Mouse (Mus musculus) bone marrow, adult 2 months (tissue): Measurements from ENCODE around the gene Fggy. TPM values are rescaled to one million over a fixed set of nuclear protein-coding genes. Genes with fewer than 3 reads are reported as not detected.

Experiments used
- H3K27ac ChIP-seq: fragments of 200-500 bp; 2 replicates; pipeline ENCODE4 v1.5.1; 2012; ENCODE audit warnings: low read depth, mild to moderate bottlenecking, control low read depth, inconsistent platforms, low read length; ENCODE audit not compliant: control insufficient read depth, poor library complexity, insufficient read depth
- H3K4me1 ChIP-seq: fragments of 200-500 bp; 2 replicates; pipeline ENCODE4 v1.6.1; 2011; ENCODE audit warnings: low read length; ENCODE audit not compliant: control insufficient read depth, insufficient read depth
- H3K4me3 ChIP-seq: fragments of 200-500 bp; replicated peaks from 2 replicates; pipeline ENCODE3; 2011; ENCODE audit warnings: mild to moderate bottlenecking, low read depth, low read length, control low read depth; ENCODE audit not compliant: control insufficient read depth
- CTCF ChIP-seq: fragments of 200-500 bp; IDR thresholded peaks from 2 replicates; pipeline ENCODE4 v1.5.1; 2011; ENCODE audit warnings: low read length, control low read depth; ENCODE audit not compliant: control insufficient read depth, insufficient read depth
- POLR2A ChIP-seq: fragments of 200-500 bp; IDR thresholded peaks from 2 replicates; pipeline ENCODE4 v1.6.1; 2011; ENCODE audit warnings: low read depth, mild to moderate bottlenecking, control low read depth, low read length, borderline replicate concordance; ENCODE audit not compliant: control insufficient read depth
- WGBS: fragments of 180-500 bp; shearing (Covaris S2); methylation state at CpG from one replicate; pipeline ENCODE4 v1.1.7; 2018; 5-methylcytosine and 5-hydroxymethylcytosine counted together
- polyA plus RNA-seq: library from polyadenylated mRNA; stranded (reverse); fragments of >200 nt; gene quantifications from 2 replicates; pipeline ENCODE4 v1.2.4, GENCODE M21; 2011; ENCODE audit warnings: low replicate concordance; ENCODE audit not compliant: missing spikeins, insufficient read depth, insufficient read length

Fggy gene
- polyA plus RNA-seq, 1 experiment, result 6.5 TPM

- TF ChIP-seq POLR2A (no peak), CTCF (no peak)
- Histone ChIP-seq H3K4me3 (no peak overlapping the region), H3K4me1 (no peaks in the 10 kb centered on the region; the same call in 1 of the 2 replicates), H3K27ac (no peak overlapping the region)
- WGBS, result 74% methylated on average over 7 of the region's 7 CpGs
Measured at GRCm38 (mm10) chr4:95666284-95666889, 109.1 kb downstream of the Fggy start.

DNA sequence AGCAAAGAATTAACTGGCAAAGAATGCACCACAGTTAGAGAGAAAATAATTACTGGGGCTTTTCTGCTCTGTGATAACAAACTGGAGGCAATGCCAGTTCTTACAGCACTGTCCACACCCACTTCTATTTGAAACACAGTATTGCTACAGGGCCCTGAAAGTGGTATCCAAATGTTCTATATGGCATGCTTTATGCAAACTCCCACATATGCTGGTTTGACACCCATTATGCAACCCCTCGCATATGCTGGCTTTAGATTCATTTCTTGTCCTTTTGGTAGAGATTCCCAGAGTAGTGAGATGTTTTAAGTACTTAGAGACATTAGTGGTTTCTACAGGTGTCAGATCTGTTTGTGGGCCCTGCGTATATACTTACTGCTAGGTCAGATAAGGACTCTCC is 109.6 kb downstream of the Fggy start:
- Histone ChIP-seq H3K27ac (no peak overlapping the region), H3K4me1 (no peaks in the 10 kb centered on the region; the same call in 1 of the 2 replicates), H3K4me3 (no peak overlapping the region)
- TF ChIP-seq POLR2A, result no peak
- TF ChIP-seq CTCF, result no peak
- 67% methylated on average over 2 of the region's 2 CpGs for WGBS

DNA sequence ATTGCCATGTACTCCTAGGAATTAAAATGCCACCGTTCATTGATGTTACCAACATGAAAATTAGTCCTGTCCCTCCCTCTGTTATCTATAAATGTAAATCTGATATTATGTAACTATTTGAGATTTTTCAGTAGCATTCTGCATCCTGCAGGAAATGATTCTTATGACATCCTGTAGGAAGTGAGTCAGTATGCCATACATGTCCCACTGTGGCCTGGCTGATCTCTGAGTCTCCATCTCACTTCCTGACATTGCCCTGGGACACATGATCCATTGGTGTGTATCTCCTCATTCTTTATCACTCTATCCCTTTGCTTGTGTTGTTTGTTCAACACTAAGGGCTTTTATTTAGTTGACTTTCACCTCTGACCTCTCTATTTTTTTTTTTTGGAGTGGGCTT is 110.3 kb downstream of the Fggy start:
- Histone ChIP-seq H3K4me1 (no peaks in the 10 kb centered on the region; the same call in 1 of the 2 replicates), H3K27ac (no peak overlapping the region), H3K4me3 (no peak overlapping the region)
- 77% methylated on average over 1 of the region's 1 CpGs for WGBS
- TF ChIP-seq POLR2A, result no peak
- TF ChIP-seq CTCF, result no peak

- 78% methylated on average over 3 of the region's 3 CpGs for WGBS
- no peak overlapping the region for H3K4me3 ChIP-seq
- no peaks in the 10 kb centered on the region; the same call in 1 of the 2 replicates for H3K4me1 ChIP-seq
- H3K27ac ChIP-seq, result no peak overlapping the region
- TF ChIP-seq CTCF (no peak), POLR2A (no peak)
Measured at GRCm38 (mm10) chr4:95668543-95668942, 111.2 kb downstream of the Fggy start.

- WGBS, result 47% methylated on average over 2 of the region's 2 CpGs
- Histone ChIP-seq H3K4me3 (no peak overlapping the region), H3K4me1 (no peaks in the 10 kb centered on the region; the same call in 1 of the 2 replicates), H3K27ac (no peak overlapping the region)
- TF ChIP-seq POLR2A (no peak), CTCF (no peak)
Measured at GRCm38 (mm10) chr4:95669336-95669735, 112.0 kb downstream of the Fggy start.

GRCm38 (mm10) chr4:95670559-95670958 is 113.3 kb downstream of the Fggy start:
- H3K4me1 ChIP-seq, result no peaks in the 10 kb centered on the region; the same call in 1 of the 2 replicates
- WGBS, result 43% methylated on average over 3 of the region's 3 CpGs
- no peak overlapping the region for H3K4me3 ChIP-seq
- no peak overlapping the region for H3K27ac ChIP-seq
- no peak for TF ChIP-seq POLR2A
- TF ChIP-seq CTCF, result no peak

GRCm38 (mm10) chr4:95672039-95672438 is 114.7 kb downstream of the Fggy start:
- no peaks in the 10 kb centered on the region; the same call in 1 of the 2 replicates for H3K4me1 ChIP-seq
- no peak overlapping the region for H3K27ac ChIP-seq
- 83% methylated on average over 1 of the region's 1 CpGs for WGBS
- no peak for TF ChIP-seq POLR2A
- no peak for TF ChIP-seq CTCF
- H3K4me3 ChIP-seq, result no peak overlapping the region

DNA sequence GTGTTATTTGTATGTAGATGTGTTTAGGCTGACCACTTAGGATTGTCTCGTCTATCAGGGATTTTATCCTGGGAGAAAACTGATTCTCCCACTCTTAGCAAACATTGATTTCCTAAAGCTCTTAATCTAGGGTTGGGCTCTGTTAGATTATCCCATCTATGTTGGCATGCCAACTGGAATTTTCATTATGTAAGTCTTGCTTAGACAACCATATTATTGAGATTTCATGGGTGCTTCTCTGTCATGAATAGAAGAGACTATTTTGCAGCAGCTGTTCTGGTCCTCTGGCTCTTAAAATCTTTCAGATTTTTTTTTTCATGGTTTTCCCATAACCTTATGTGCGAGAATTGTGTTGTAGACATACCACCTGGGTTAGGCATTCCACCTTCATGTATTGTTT is 119.1 kb downstream of the Fggy start:
- WGBS, result 79% methylated on average over 2 of the region's 2 CpGs
- Histone ChIP-seq H3K27ac (no peak overlapping the region), H3K4me1 (no peaks in the 10 kb centered on the region), H3K4me3 (no peak overlapping the region)
- no peak for TF ChIP-seq POLR2A
- TF ChIP-seq CTCF, result no peak

- Histone ChIP-seq H3K27ac (no peak overlapping the region), H3K4me1 (no peaks in the 10 kb centered on the region), H3K4me3 (no peak overlapping the region)
- WGBS, result 87% methylated on average over 5 of the region's 5 CpGs
- TF ChIP-seq POLR2A (no peak), CTCF (no peak)
Measured at GRCm38 (mm10) chr4:95680756-95681449, 123.6 kb downstream of the Fggy start.
